Mouse (Mus musculus) forebrain, embryonic 15.5 days (tissue): ENCODE measurements around the gene Whrn. TPM values are rescaled to one million over a fixed set of nuclear protein-coding genes. Genes with fewer than 3 reads are reported as not detected.

Source experiments
- ATAC-seq: fragments of 200-750 bp; cut with Nextera tagmentation; replicated peaks from 2 replicates; pipeline ENCODE4 v1.8.0; 2017; ENCODE audit warnings: mild to moderate bottlenecking, moderate TSS enrichment, moderate library complexity
- H3K27ac ChIP-seq: fragments of 300-500 bp; sonication (generic); replicated peaks from 2 replicates; pipeline ENCODE4 v1.5.1; 2015; ENCODE audit warnings: mild to moderate bottlenecking, inconsistent platforms
- H3K27me3 ChIP-seq: fragments of 300-500 bp; sonication (generic); 2 replicates; pipeline ENCODE4 v1.6.1; 2015; ENCODE audit warnings: inconsistent platforms
- H3K36me3 ChIP-seq: fragments of 300-500 bp; sonication (generic); 2 replicates; pipeline ENCODE4 v1.6.1; 2015; ENCODE audit warnings: mild to moderate bottlenecking, inconsistent platforms
- H3K4me1 ChIP-seq: fragments of 300-500 bp; sonication (generic); 2 replicates; pipeline ENCODE4 v1.6.1; 2015; ENCODE audit warnings: inconsistent platforms
- H3K4me2 ChIP-seq: fragments of 300-500 bp; sonication (generic); replicated peaks from 2 replicates; pipeline ENCODE4 v1.6.1; 2015; ENCODE audit warnings: mild to moderate bottlenecking, inconsistent platforms
- H3K4me3 ChIP-seq: fragments of 300-500 bp; sonication (generic); 2 replicates; pipeline ENCODE4 v1.5.1; 2015; ENCODE audit warnings: mild to moderate bottlenecking, inconsistent platforms
- H3K9ac ChIP-seq: fragments of 300-500 bp; sonication (generic); replicated peaks from 2 replicates; pipeline ENCODE4 v1.6.1; 2015; ENCODE audit warnings: mild to moderate bottlenecking, inconsistent platforms
- H3K9me3 ChIP-seq: fragments of 300-500 bp; sonication (generic); 2 replicates; pipeline ENCODE4 v1.6.1; 2016; ENCODE audit warnings: inconsistent platforms
- WGBS: fragments of 180-500 bp; shearing (Covaris S2); methylation state at CpG from one replicate; pipeline ENCODE4 v1.1.7; 2015; ENCODE audit warnings: mixed read lengths; 5-methylcytosine and 5-hydroxymethylcytosine counted together
- polyA plus RNA-seq: library from polyadenylated mRNA; unstranded; fragments of >200 nt; fragmentation: Nextera tagmentation; extraction: Ambion mirVana; gene quantifications from 2 replicates; pipeline ENCODE4 v1.2.1, GENCODE M21; 2015

The Whrn gene
- polyA plus RNA-seq, 1 experiment from 2014 or later = 7.7 TPM

DNA sequence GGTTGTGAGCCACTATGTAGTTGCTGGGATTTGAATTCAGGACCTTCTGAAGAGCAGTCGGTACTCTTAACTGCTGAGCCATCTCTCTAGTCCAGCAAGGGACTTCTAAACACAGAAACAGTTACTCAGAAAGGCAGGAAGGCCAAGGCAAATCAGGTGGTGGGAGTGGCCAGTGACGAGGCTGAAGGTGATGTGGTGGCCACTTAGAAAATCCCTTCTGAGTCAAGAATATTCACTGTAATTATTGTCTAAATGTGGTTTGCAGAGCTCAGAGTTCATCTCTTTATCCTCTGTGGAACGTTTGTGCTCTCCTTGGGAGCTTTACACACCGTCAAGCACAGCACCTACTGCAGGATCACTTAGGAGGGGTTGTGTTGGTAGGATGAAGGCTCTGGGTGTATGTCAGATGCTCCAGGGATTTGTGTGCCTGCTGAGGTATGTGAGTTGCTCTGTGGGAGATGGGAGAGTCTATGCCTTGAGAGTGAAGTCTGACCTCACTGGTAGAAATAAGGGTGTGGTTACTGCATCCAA is 18.7 kb upstream of the Whrn start:
- Histone ChIP-seq H3K9me3 (no peaks in the 10 kb centered on the region), H3K4me2 (no peak overlapping the region), H3K9ac (no peak overlapping the region), H3K4me1 (no peaks in the 10 kb centered on the region), H3K36me3 (no peaks in the 10 kb centered on the region), H3K27me3 (no peaks in the 10 kb centered on the region), H3K27ac (no peak overlapping the region), H3K4me3 (no peak overlapping the region)
- no peak for ATAC-seq
- WGBS = 65% methylated on average over 4 of the region's 4 CpGs

DNA sequence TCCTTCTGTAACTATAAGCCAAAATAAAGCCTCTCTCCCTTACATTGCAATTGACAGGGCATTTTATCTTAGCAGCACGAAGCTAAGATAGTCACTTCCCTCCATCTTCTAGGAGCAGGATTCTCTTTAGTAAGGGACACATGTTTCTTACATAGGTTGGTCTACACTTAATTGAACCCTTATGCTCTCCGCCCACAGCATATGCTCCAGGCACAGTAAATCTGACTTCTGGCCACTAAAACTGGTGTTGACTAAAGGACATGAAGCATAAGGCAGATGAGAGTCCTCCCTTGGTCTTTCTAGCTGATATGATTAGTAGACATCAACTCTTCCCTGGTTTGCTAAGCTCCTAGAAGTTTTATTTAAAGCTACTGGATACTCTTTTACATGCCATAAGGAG is 17.1 kb upstream of the Whrn start:
- ATAC-seq = no peak
- H3K27me3 ChIP-seq = no peaks in the 10 kb centered on the region
- 81% methylated on average over 2 of the region's 2 CpGs for WGBS
- no peak overlapping the region for H3K27ac ChIP-seq
- no peak overlapping the region for H3K4me2 ChIP-seq
- no peaks in the 10 kb centered on the region for H3K36me3 ChIP-seq
- H3K9ac ChIP-seq = no peak overlapping the region
- no peaks in the 10 kb centered on the region for H3K4me1 ChIP-seq
- H3K4me3 ChIP-seq = no peak overlapping the region
- no peaks in the 10 kb centered on the region for H3K9me3 ChIP-seq

DNA sequence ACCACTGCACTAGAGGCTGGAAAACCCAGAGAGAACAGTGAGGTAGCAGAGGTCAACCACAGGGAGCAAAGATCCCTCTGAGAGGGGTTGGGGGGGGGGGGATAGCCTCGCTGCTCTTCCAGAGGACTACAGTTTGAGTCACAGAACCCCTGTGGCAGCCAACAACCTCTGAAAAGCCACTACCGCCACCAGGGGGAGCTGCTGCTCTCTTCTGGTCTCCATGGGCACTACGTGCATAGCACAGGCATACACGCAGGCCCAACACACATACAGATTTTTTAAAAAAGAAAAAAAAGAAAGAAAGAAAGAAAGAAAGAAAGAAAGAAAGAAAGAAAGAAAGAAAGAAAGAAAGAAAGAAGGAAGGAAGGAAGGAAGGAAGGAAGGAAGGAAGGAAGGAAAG is 12.4 kb upstream of the Whrn start:
- Histone ChIP-seq H3K4me1 (no peaks in the 10 kb centered on the region), H3K4me2 (no peak overlapping the region), H3K9me3 (no peaks in the 10 kb centered on the region), H3K27ac (no peak overlapping the region), H3K36me3 (no peaks in the 10 kb centered on the region), H3K27me3 (no peaks in the 10 kb centered on the region), H3K4me3 (no peak overlapping the region), H3K9ac (no peak overlapping the region)
- 17% methylated on average over 4 of the region's 4 CpGs for WGBS
- ATAC-seq = peak; percentile 68; the same call in 1 of the 2 replicates

- 66% methylated on average over 5 of the region's 5 CpGs for WGBS
- H3K4me1 ChIP-seq = no peaks in the 10 kb centered on the region
- H3K27me3 ChIP-seq = no peaks in the 10 kb centered on the region
- H3K9me3 ChIP-seq = no peaks in the 10 kb centered on the region
- no peak overlapping the region for H3K4me2 ChIP-seq
- no peak overlapping the region for H3K27ac ChIP-seq
- no peak overlapping the region for H3K4me3 ChIP-seq
- no peak for ATAC-seq
- no peaks in the 10 kb centered on the region for H3K36me3 ChIP-seq
- no peak overlapping the region for H3K9ac ChIP-seq
Observed at GRCm38 (mm10) chr4:63507478-63507877, 11.7 kb upstream of the Whrn start.

DNA sequence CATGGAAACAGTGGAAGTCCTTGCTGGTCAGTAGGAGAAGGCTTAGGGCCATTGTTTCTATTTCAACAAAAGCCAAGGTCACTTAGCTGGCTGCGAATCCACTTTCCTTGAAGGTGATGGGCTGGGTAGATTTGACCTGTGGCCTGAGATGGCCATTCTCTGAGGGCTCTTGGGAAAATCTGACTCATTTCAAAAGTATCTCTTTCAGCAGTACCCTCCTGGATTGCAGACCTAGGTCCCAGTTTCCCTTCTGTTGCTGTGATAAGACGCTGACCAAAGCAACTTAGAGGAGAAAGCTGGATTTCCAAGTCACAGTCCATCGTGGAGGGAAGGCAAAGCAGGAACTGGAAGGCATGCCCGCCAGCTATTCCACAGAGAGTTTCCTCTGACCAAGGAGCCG is 8.2 kb upstream of the Whrn start:
- 72% methylated on average over 5 of the region's 5 CpGs for WGBS
- Histone ChIP-seq H3K9me3 (no peaks in the 10 kb centered on the region), H3K4me1 (no peaks in the 10 kb centered on the region), H3K27ac (no peak overlapping the region), H3K36me3 (no peaks in the 10 kb centered on the region), H3K4me2 (no peak overlapping the region), H3K9ac (no peak overlapping the region), H3K27me3 (peaks cover 6% of the 10 kb centered on the region), H3K4me3 (no peak overlapping the region)
- ATAC-seq = no peak

DNA sequence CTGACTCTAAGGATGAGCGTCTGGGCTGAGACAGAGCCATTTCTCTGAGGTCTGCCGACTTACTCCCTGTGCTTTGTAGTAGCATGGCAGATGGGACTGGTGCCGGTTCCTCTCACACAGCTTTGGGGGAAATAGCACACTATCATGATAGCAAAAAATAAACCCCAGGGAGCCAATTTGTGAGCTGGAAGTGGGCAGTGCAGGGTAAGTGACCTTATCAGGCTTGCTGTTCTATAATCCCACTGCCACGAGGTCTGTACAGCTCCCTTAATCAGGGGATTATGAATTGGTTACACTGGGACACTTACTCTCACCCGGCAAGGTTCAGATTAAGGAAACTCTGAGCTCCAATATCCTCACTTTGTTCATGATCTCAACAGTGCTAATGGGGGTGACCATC is 5.3 kb upstream of the Whrn start:
- Histone ChIP-seq H3K27me3 (peaks cover 6% of the 10 kb centered on the region), H3K9me3 (no peaks in the 10 kb centered on the region), H3K4me1 (peaks cover 4% of the 10 kb centered on the region; the same call in 1 of the 2 replicates), H3K9ac (no peak overlapping the region), H3K27ac (no peak overlapping the region), H3K4me3 (no peak overlapping the region), H3K4me2 (no peak overlapping the region), H3K36me3 (no peaks in the 10 kb centered on the region)
- 43% methylated on average over 5 of the region's 5 CpGs for WGBS
- no peak for ATAC-seq

- Histone ChIP-seq H3K9ac (no peak overlapping the region), H3K4me3 (no peak overlapping the region), H3K27me3 (peaks cover 14% of the 10 kb centered on the region), H3K4me1 (peaks cover 25% of the 10 kb centered on the region), H3K27ac (no peak overlapping the region), H3K4me2 (no peak overlapping the region), H3K9me3 (no peaks in the 10 kb centered on the region), H3K36me3 (no peaks in the 10 kb centered on the region)
- WGBS = 38% methylated on average over 3 of the region's 3 CpGs
- no peak for ATAC-seq
Observed at GRCm38 (mm10) chr4:63498346-63498745, 2.6 kb upstream of the Whrn start.

GRCm38 (mm10) chr4:63496312-63496711 is 521 bp upstream of the Whrn start:
- H3K4me1 ChIP-seq = peaks cover 31% of the 10 kb centered on the region
- WGBS = 16% methylated on average over 6 of the region's 6 CpGs
- H3K4me3 ChIP-seq = peak overlapping the region; percentile 52
- no peaks in the 10 kb centered on the region for H3K9me3 ChIP-seq
- peak overlapping the region; percentile 53 for H3K9ac ChIP-seq
- H3K4me2 ChIP-seq = peak overlapping the region; percentile 87
- H3K36me3 ChIP-seq = no peaks in the 10 kb centered on the region
- ATAC-seq = peak; percentile 30; the same call in 1 of the 2 replicates
- 0 out of 2 replicates have a peak overlapping the region, but pooled peaks have one; percentile 12 for H3K27ac ChIP-seq
- H3K27me3 ChIP-seq = peaks cover 14% of the 10 kb centered on the region

DNA sequence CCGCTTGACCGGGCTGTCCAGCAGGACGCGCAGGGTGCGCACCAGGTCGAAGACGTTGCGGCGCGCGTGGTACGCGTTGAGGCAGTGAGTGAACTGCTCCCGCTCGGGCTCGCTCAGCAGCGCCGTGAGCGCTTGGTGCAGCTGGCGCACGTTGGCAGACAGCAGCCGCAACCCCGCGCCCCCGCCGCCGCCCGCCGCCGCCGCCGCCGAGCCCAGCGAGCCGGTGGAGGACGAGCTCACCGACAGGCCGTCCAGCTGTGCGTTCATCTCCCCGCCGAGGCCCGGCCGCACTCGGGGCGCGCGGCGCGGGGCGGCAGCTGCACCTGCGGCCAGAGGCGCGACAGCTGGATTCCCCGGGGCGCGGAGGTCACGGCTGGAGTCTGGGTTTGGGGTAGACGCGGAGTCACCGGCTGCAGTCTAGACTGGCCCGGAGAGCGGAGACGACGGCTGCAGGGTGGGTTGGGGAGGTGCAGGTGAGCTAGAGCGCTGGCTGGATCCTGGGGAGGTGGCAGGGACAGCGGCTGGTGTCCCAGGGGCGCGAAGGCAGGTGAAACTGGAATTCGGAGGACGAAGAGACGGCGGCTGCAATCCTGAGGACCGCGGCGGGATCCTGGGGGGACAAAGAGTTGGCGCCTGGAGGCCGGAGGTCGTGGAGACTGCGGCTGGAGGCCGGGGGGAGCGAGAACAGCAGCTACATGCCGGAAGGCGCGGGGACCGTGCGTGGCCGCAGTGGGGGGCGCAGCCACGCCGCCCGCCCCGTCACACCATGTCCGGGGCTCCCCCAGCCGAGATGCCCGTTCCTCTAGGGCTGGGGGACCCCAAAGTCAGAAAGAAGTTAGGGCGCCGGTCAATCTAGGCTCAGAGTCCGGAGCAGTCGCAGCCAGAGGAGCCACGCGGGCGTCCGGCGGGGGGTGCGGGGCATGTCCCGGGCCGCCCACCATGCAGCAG is 550 bp downstream of the Whrn start:
- peak overlapping the region; percentile 53 for H3K9ac ChIP-seq
- under 1% methylated on average over 98 of the region's 107 CpGs for WGBS
- peak overlapping the region; percentile 87 for H3K4me2 ChIP-seq
- peak overlapping the region; percentile 52 for H3K4me3 ChIP-seq
- peaks cover 8% of the 10 kb centered on the region; the same call in 1 of the 2 replicates for H3K27me3 ChIP-seq
- peak; percentile 62 for ATAC-seq
- H3K9me3 ChIP-seq = no peaks in the 10 kb centered on the region
- peaks cover 36% of the 10 kb centered on the region for H3K4me1 ChIP-seq
- H3K36me3 ChIP-seq = no peaks in the 10 kb centered on the region
- no peak overlapping the region for H3K27ac ChIP-seq

DNA sequence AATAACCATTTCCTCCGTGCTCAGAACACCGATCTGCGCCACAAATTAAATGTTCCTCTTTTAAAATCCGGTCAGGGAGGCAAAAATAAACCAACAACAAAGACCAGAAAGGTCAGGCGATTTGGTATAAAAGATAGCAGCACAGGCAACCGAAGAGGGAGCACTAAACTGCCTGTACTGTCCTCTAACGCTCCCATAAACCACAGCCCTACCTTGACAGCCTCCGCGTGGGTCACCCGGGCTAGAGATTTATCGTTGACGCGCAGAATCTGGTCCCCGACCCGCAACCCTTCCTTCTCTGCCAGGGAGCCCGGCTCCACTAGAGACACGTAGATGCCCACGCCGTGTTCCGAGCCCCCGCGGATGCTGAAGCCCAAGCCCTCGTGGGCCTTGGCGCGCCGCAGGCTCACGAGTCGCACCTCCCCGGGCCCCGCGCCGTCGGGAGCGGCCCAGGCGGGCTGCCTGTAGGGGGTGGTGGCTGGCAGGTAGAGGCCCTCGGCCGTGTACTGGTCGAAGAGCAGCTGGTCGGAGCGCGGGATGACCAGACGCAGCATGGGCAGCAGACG is 1.3 kb downstream of the Whrn start:
- H3K4me2 ChIP-seq = peak overlapping the region; percentile 87
- H3K27ac ChIP-seq = no peak overlapping the region
- WGBS = 3% methylated on average over 43 of the region's 43 CpGs
- H3K9me3 ChIP-seq = no peaks in the 10 kb centered on the region
- H3K9ac ChIP-seq = peak overlapping the region; percentile 53
- H3K27me3 ChIP-seq = 0 out of 2 replicates have a peak, but pooled peaks cover 8% of the 10 kb centered on the region
- H3K36me3 ChIP-seq = no peaks in the 10 kb centered on the region
- H3K4me3 ChIP-seq = peak overlapping the region; percentile 52
- ATAC-seq = peak; percentile 27
- H3K4me1 ChIP-seq = peaks cover 39% of the 10 kb centered on the region

GRCm38 (mm10) chr4:63493351-63494121 is 2.3 kb downstream of the Whrn start:
- no peaks in the 10 kb centered on the region for H3K9me3 ChIP-seq
- no peak for ATAC-seq
- H3K9ac ChIP-seq = no peak overlapping the region
- no peak overlapping the region for H3K27ac ChIP-seq
- H3K4me1 ChIP-seq = peaks cover 39% of the 10 kb centered on the region
- peak overlapping the region; percentile 87 for H3K4me2 ChIP-seq
- peak overlapping the region; percentile 52 for H3K4me3 ChIP-seq
- 0 out of 2 replicates have a peak, but pooled peaks cover 8% of the 10 kb centered on the region for H3K27me3 ChIP-seq
- H3K36me3 ChIP-seq = no peaks in the 10 kb centered on the region
- 42% methylated on average over 9 of the region's 9 CpGs for whole genome bisulfite sequencing
